Mouse (Mus musculus) lung, postnatal 0 days (tissue): Measurements from ENCODE around the gene Tuba8.

ENCODE experiments used
- CTCF ChIP-seq: IDR thresholded peaks from 2 replicates; pipeline ENCODE4 v1.5.1; 2016; ENCODE audit warnings: antibody characterized with exemption, mild to moderate bottlenecking
- EP300 ChIP-seq: IDR thresholded peaks from 2 replicates; pipeline ENCODE4 v1.6.1; 2016; ENCODE audit warnings: antibody characterized with exemption, mild to moderate bottlenecking, control low read depth

- no peak for TF ChIP-seq CTCF
- 0 out of 2 replicates have a peak, but pooled peaks have one; percentile 11 for TF ChIP-seq EP300
Measured at GRCm38 (mm10) chr6:121191261-121192009, 19.1 kb upstream of the Tuba8 start.
